Mouse (Mus musculus): ENCODE data around the gene Olfr353. TPM values are rescaled to one million over a fixed set of nuclear protein-coding genes. Genes with fewer than 3 reads are reported as not detected.

Olfr353 gene
- polyA plus RNA-seq (2014; fragmentation: Illumina TruSeq; extraction: RNeasy Lipid Tissue Mini Kit (QIAGEN cat#74804)), result not detected

DNA sequence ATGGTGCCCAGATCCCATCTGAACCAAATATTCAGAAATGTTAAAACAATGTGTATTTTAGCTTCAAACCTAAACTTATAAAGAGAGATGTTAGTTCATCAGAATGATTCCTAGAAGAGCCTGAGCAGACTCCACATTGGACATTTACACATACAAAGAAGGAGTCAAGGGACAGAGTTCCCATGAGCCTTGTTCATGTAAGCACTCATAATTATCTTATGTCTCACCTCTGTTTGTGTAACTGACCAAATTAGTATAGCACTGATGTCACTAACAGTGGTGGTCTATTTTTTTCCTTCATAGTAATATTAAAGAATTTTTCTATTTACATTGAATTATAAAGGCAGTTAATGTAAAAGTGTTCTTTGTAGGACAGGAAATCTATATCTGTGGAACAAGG is at the start of gene Olfr353:
TSS of gene Olfr353 (minus strand) at position 101 of the 400 bp plus-strand sequence.

DNA sequence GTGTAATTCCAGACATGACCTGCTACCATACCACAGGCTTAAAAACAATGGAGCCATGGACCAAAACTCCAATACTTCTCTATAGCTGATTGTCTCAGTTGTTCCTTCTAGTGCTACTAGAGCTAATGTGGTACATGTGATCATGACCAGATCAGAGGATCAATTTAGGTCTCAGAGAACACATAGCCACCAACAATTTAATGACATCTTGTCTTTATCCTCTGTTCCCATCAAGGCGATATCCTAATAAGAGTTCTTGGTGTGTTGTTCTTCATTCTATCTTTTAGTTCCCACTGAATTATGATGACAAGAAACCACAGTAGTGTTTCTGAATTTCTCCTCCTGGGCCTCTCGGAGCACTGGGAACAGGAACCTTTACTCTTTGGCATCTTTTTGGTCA is 44.1 kb upstream of the Olfr353 start, which contains the start of gene Olfr356:
TSS of gene Olfr356 (plus strand) at position 301 of the 400 bp plus-strand sequence.

DNA sequence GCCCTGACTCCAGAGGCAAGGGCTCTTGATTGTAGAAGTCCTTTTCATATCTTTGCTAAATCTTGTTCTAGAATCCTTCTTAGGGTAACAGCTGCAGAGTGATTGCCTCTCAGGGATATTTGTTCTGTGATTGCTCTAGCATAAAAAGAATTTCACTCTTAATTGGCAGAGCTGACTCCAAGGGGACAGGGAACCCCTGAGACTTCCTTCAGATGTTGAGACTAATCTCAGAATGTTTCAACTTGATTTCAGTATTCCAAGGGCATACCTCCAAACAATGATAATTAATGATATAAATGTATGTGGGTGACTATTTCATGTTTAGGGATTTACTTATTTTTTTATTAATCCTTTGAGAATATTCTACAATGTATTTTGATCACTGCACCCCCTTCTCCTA is 36.1 kb upstream of the Olfr353 start, which contains the start of gene Olfr355:
TSS of gene Olfr355 (minus strand) at position 101 of the 400 bp plus-strand sequence.

DNA sequence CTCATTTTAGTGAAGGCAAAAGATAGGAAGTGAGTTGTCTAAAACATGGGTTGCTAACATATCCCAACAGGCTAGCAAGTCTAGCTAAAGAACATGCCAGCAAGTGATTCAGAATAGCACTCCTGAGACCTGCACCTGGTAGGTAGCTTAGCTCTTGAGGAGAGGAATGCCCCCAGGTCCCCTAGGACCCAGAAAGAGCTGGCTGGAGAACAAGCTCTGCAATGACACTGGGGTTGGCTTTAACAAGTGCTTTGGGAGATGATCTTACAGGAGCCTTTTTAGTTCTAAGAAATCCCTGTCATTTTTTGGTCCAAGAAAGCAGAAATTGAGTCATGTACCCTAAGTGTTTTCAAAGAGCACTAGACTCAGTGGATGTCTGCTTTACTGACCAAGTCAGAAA is 12.6 kb upstream of the Olfr353 start, which contains the start of gene Olfr354:
TSS of gene Olfr354 (plus strand) at position 301 of the 400 bp plus-strand sequence.

DNA sequence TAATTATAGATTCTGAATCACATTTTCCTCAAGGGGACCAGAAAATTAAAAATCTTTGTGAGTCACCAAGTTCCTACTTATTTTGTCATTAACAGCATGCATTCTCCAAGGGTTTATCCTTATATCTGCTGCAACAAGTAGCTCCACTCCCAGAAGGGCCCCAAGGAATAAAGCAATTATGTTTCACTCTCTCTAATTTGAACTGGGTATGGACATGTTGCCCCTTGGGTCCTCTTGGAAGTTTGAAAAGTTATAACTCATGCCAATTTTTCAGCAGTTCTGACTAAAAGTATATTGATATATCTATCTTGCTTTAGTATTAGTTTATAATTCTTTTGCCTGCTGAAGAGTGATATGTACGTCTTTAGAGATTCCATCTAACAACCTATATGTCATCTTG is 24.6 kb downstream of the Olfr353 start, which contains the start of gene Olfr352:
TSS of gene Olfr352 (plus strand) at position 301 of the 400 bp plus-strand sequence.

DNA sequence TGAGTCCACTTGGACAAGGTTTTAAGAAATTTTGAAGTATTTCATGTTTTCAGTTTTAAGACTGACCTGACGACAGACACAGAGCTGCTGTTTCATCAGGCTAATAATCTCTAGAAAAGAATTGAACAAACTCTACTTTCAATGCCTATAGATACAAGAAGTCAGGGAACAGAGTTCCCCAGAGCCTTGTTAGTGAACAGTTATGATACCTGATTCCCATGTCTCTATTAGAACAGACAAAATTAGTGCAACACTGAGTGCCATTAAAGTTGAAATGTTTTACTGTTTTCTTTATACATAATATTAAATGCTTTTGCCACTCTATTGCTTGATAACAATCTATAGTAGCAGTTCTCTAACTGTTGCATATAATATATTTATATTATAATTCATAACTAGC is 30.2 kb downstream of the Olfr353 start, which contains the start of gene Olfr351:
TSS of gene Olfr351 (minus strand) at position 101 of the 400 bp plus-strand sequence.

DNA sequence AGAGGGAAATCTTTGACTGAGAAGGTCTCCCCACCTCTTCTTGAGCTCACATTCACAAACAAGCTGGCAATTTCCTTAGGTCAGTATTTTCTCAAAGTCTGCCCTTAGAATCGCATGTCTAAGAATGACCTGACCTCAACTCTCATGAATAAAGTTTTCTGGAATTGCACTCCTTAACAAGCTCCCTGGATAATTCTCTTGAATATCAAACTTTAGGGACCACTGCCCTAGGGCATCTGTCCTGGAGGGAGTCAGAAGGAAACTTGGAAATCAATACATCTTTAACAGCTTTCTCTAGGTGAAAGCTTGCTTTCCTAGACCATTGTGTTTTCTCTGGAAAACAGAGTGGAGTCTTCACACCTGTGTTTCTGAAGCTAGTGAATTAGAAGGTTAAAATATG is 46.7 kb downstream of the Olfr353 start, which contains the start of gene Olfr350:
TSS of gene Olfr350 (plus strand) at position 301 of the 400 bp plus-strand sequence.

Other genes starting within 250 kb of the Olfr353 start
- not detected for gene Olfr346, start 207.1 kb downstream of the Olfr353 start, polyA plus RNA-seq (2014; fragmentation: Illumina TruSeq; extraction: RNeasy Lipid Tissue Mini Kit (QIAGEN cat#74804))
- not detected for gene Olfr347, start 161.0 kb downstream of the Olfr353 start, polyA plus RNA-seq (2014; fragmentation: Illumina TruSeq; extraction: RNeasy Lipid Tissue Mini Kit (QIAGEN cat#74804))
- gene Olfr348, start 108.7 kb downstream of the Olfr353 start, polyA plus RNA-seq (2014; fragmentation: Illumina TruSeq; extraction: RNeasy Lipid Tissue Mini Kit (QIAGEN cat#74804)), result not detected
- not detected for gene Olfr50, start 102.4 kb downstream of the Olfr353 start, polyA plus RNA-seq (2014; fragmentation: Illumina TruSeq; extraction: RNeasy Lipid Tissue Mini Kit (QIAGEN cat#74804))
- gene Olfr3, start 75.9 kb downstream of the Olfr353 start, polyA plus RNA-seq (2014; fragmentation: Illumina TruSeq; extraction: RNeasy Lipid Tissue Mini Kit (QIAGEN cat#74804)), result not detected
- gene Olfr350, start 46.6 kb downstream of the Olfr353 start, polyA plus RNA-seq (2014; fragmentation: Illumina TruSeq; extraction: RNeasy Lipid Tissue Mini Kit (QIAGEN cat#74804)), result not detected
- gene Olfr351, start 30.3 kb downstream of the Olfr353 start, polyA plus RNA-seq (2014; fragmentation: Illumina TruSeq; extraction: RNeasy Lipid Tissue Mini Kit (QIAGEN cat#74804)), result not detected
- not detected for gene Olfr352, start 24.5 kb downstream of the Olfr353 start, polyA plus RNA-seq (2014; fragmentation: Illumina TruSeq; extraction: RNeasy Lipid Tissue Mini Kit (QIAGEN cat#74804))
- not detected for gene Olfr354, start 12.7 kb upstream of the Olfr353 start, polyA plus RNA-seq (2014; fragmentation: Illumina TruSeq; extraction: RNeasy Lipid Tissue Mini Kit (QIAGEN cat#74804))
- gene Olfr355, start 36.0 kb upstream of the Olfr353 start, polyA plus RNA-seq (2014; fragmentation: Illumina TruSeq; extraction: RNeasy Lipid Tissue Mini Kit (QIAGEN cat#74804)), result not detected
- not detected for gene Olfr356, start 44.2 kb upstream of the Olfr353 start, polyA plus RNA-seq (2014; fragmentation: Illumina TruSeq; extraction: RNeasy Lipid Tissue Mini Kit (QIAGEN cat#74804))
- not detected for gene Olfr357, start 100.9 kb upstream of the Olfr353 start, polyA plus RNA-seq (2014; fragmentation: Illumina TruSeq; extraction: RNeasy Lipid Tissue Mini Kit (QIAGEN cat#74804))
- gene Olfr358, start 116.4 kb upstream of the Olfr353 start, polyA plus RNA-seq (2014; fragmentation: Illumina TruSeq; extraction: RNeasy Lipid Tissue Mini Kit (QIAGEN cat#74804)), result not detected
- gene Olfr360, start 172.8 kb upstream of the Olfr353 start, polyA plus RNA-seq (2014; fragmentation: Illumina TruSeq; extraction: RNeasy Lipid Tissue Mini Kit (QIAGEN cat#74804)), result not detected
- not detected for gene Olfr361, start 196.4 kb upstream of the Olfr353 start, polyA plus RNA-seq (2014; fragmentation: Illumina TruSeq; extraction: RNeasy Lipid Tissue Mini Kit (QIAGEN cat#74804))
- not detected for gene Olfr362, start 225.0 kb upstream of the Olfr353 start, polyA plus RNA-seq (2014; fragmentation: Illumina TruSeq; extraction: RNeasy Lipid Tissue Mini Kit (QIAGEN cat#74804))
- gene Olfr364-ps1, start 246.4 kb upstream of the Olfr353 start, polyA plus RNA-seq (2014; fragmentation: Illumina TruSeq; extraction: RNeasy Lipid Tissue Mini Kit (QIAGEN cat#74804)), result not detected

All from ovary, adult 10 weeks (tissue).